Mouse (Mus musculus): ENCODE measurements around the gene Sf3b4.
"Not testable (repeated sequence)": the region's sequence is repeated elsewhere in the genome, so short reads cannot be mapped to it uniquely, and the experiment has no call there.

Gene Sf3b4

GRCm38 (mm10) chr3:96173185-96173584 is 1.1 kb downstream of the Sf3b4 start:
- DNase-seq (ENCODE audit: extremely low spot score, low spot score), result no peak

GRCm38 (mm10) chr3:96174042-96174441 is 1.9 kb downstream of the Sf3b4 start:
- DNase-seq (ENCODE audit: extremely low spot score, low spot score), result not testable (repeated sequence)

DNA sequence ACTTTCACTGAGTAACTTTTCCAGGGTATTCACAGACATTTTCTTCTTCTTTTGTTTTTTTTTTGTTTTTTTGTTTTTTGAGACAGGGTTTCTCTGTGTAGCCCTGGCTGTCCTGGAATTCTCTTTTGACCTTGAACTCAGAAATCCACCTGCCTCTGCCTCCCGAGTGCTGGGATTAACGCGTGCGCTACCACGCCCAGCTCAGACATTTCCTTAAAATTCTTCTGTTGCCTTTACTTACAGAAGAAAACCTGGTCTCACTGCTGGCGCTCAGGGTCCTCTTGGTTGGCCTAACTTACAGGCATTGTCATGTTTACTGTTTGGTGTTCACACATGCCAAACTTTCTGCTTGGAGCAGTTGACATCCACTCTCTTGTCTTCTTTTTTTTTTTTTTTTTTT is 3.1 kb downstream of the Sf3b4 start:
- no peak for DNase-seq (ENCODE audit: extremely low spot score, low spot score)

DNA sequence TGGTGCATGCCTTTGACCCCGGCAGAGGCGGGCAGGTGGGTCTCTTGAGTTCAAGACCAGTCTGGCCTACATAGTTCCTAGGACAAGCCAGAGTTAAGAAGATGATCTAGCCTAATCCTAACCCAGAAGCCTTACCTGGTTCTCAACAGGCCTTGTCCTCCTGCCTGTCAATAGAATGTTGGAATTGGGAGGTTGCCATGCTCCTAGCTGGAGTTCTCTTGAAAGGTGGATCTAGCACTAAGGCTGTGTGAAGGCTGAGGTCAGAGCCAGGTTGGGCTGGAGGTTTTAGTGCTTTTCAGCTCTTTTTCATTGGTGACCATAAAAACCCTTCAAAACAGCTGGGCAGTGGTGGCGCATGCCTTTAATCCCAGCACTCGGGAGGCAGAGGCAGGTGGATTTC is 6.3 kb downstream of the Sf3b4 start:
- DNase-seq (ENCODE audit: extremely low spot score, low spot score), result no peak

- no peak for DNase-seq (ENCODE audit: extremely low spot score, low spot score)
Observed at GRCm38 (mm10) chr3:96178902-96179301, 6.8 kb downstream of the Sf3b4 start.

DNA sequence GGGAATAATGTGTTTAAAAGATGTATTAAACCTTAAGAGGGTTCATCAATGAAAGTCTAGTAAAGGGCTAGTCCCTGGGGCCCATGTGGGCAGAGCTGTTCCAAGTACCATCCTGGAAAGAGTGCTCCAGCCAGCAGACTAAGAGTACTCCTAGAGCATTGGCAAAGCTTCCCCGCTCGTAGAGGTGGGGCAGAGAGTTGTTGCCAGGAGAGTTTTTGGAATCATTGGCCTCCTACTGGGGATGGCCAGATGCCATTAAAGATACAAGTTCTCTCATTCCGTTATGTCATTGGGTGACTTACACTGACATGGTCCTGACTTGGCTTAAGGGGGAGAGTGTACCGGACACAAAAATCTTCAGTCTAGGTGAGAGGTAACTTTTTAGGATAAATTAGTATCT is 7.4 kb downstream of the Sf3b4 start:
- no peak for DNase-seq (ENCODE audit: extremely low spot score, low spot score)

DNA sequence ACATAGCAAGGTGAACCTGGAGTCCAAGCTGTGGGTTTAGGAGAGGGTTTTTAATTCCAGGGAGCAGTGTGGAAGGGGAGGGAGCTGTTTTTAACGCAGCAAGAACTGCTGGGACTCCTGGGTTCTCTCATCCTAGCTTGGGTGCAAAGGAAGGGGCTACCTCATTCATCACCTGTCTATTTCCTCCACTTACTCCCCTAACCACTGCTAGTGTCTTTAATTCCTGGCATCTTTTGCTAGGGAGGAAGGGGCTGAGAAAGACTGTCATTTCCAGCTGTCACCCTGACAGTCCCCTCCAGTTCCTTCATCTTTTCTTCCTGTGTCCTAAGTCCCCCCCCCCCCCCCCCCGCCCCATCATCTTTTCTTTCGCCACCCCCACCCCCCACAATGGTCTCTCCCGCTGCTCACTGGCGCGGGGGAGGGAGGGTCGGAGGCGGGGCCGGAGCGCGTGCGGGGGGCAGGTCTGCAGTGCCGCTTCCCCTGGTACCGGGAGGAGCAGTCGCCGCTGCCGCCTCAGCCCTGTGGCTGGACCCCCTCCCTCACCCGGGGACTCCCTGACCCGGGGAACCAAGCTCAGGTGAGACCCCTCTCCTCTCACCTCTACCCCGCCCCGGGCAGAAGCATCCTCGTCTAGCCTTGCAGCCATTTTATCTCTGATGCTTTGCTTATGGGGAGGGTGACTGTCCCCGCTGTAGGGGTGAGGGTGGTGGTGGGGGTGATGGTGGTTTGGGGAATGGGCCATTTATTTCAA is 8.8 kb downstream of the Sf3b4 start, which contains the start of gene Sv2a:
Sv2a (plus strand) TSS at position 425 of the 751 bp plus-strand sequence.
- DNase-seq (ENCODE audit: extremely low spot score, low spot score), result peak; percentile 54

- DNase-seq (ENCODE audit: extremely low spot score, low spot score), result no peak
Observed at GRCm38 (mm10) chr3:96181510-96182381, 9.6 kb downstream of the Sf3b4 start.

GRCm38 (mm10) chr3:96182382-96182776 is 10.2 kb downstream of the Sf3b4 start:
- no peak for DNase-seq (ENCODE audit: extremely low spot score, low spot score)

DNA sequence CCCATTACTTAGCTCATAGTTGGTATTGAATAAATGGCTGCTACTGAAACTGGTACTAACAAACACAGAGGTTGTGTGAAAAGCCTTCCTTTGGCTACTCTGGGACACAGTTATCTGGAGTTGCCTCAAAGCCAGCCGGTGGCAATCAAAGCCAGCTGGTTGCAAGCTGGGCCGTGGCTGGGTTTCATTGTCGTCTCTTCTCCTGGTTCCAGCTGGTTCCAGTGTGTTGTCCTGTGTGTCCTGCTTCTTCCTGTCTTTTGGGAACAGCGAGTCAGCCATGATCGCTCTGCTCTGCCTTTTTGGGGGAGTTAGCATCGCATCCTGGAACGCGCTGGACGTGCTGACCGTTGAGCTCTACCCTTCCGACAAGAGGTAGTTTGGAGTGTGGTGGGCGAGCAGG is 20.8 kb downstream of the Sf3b4 start:
- no peak for DNase-seq (ENCODE audit: extremely low spot score, low spot score)

DNA sequence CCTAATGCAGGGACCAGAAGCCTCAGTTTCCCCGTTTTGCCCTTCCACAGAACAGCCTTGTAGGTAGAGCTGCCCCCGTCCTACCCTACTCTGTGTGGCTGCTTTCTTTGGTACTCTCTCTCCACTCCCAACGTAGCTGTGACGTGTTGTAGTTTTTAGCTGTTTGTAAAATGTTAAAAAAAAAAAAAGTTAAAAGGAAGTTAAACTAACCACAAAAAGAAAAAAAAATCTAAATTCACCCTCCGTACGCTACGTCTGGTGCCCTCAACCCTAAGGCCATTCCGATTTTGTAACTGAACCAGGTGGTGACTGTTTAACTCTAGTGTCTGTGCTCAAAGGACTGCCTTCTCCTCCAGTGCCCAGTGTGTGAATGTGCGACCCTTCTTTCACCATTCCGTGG is 22.8 kb downstream of the Sf3b4 start:
- DNase-seq (ENCODE audit: extremely low spot score, low spot score), result no peak

GRCm38 (mm10) chr3:96195616-96196313 is 23.6 kb downstream of the Sf3b4 start:
- no peak for DNase-seq (ENCODE audit: extremely low spot score, low spot score)

GRCm38 (mm10) chr3:96196437-96197128 is 24.5 kb downstream of the Sf3b4 start:
- DNase-seq (ENCODE audit: extremely low spot score, low spot score), result no peak

DNA sequence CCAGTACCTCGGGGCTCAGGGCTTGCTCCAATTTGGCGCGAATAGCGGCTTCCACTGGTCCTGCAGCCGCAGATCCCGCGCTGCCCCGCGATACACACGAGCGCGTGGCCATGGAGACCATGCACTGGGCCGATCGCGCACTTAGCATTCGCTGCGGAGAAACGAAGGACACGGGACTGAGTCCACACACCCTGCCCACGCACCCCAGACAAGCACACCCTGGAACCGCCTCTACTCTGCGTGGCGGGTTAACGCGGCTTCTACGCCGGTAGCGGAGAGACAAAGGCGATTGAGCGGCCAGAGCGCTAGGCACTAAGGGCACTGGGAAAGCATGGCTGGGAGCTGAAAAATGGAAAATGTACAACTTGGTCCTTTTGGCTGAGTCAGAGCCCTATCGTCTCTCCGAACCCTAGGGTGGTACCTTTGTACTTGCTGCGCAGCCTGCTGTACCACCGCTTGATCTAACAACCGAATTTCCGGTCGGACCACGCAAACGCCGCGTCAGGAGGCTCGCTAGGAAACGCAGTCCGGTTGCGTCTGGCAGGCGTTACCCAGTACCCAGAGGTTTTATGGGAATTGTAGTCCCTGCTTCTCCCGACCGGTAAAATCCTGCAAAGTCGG is 25.1 kb downstream of the Sf3b4 start:
- DNase-seq (ENCODE audit: extremely low spot score, low spot score), result peak; percentile 84

DNA sequence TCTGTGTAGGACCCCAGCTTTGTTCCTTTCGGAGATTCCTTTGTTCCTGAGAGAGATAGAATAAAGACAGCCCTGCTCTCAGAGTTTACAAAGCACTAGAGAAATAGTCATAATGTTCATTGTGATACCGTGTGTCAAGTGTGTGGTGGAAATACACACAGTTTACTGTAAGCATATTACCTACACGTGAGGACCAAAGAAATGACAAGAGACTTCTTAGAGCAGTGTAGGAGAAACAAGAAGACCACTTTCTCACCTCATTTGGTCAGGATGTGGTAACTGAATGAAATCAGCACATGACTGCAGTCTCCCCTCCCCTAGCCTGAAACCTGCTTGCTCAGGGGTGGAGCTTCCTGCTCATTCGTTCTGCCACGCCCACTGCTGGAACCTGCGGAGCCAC is 26.0 kb downstream of the Sf3b4 start:
- DNase-seq (ENCODE audit: extremely low spot score, low spot score), result no peak

- not testable (repeated sequence) for DNase-seq (ENCODE audit: extremely low spot score, low spot score)
Observed at GRCm38 (mm10) chr3:96198601-96199251, 26.6 kb downstream of the Sf3b4 start.

GRCm38 (mm10) chr3:96199731-96200130 is 27.6 kb downstream of the Sf3b4 start:
- DNase-seq (ENCODE audit: extremely low spot score, low spot score), result no peak

DNA sequence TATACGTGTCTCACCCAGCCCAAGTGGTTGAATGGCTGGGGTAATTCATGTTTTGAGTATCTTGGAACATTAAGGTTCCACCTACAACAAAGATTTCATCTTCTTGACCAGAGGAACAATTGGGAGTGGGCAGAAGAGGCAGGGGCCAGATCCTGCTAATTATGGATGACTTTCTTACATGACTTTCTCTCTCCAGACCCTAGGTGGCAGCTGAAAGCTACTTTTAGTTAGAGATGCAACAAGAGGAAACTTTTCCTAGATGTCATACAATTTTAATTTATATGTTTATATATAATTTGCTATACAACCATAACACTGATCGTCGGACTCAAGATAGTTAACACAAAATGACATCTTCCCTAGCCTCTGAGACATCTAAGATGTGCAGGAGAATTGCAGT is 35.7 kb downstream of the Sf3b4 start:
- no peak for DNase-seq (ENCODE audit: extremely low spot score, low spot score)

GRCm38 (mm10) chr3:96209242-96209641 is 37.1 kb downstream of the Sf3b4 start:
- peak; percentile 24 for DNase-seq (ENCODE audit: extremely low spot score, low spot score)

GRCm38 (mm10) chr3:96219191-96219641 is 47.1 kb downstream of the Sf3b4 start:
- DNase-seq (ENCODE audit: extremely low spot score, low spot score), result peak; percentile 61

Data from neural tube, embryonic 10.5 days (tissue).